Mouse (Mus musculus) kidney, adult 8-10 months (tissue): ENCODE measurements around the gene Cldn14.
"Not testable (repeated sequence)": the region's sequence is repeated elsewhere in the genome, so short reads cannot be mapped to it uniquely, and the experiment has no call there.

Experiments
- DNase-seq, 2 experiments: peaks; one replicate each; pipeline ENCODE4 v3.0.0; 2022

The Cldn14 gene

GRCm38 (mm10) chr16:94006706-94007665 lies 1.7 kb downstream of the Cldn14 start:
- no peak for DNase-seq

GRCm38 (mm10) chr16:94003478-94003877 lies 5.2 kb downstream of the Cldn14 start:
- DNase-seq: no peak

GRCm38 (mm10) chr16:94001366-94001765 lies 7.3 kb downstream of the Cldn14 start:
- no peak for DNase-seq

GRCm38 (mm10) chr16:93998895-93999294 lies 9.7 kb downstream of the Cldn14 start:
- DNase-seq: no peak

GRCm38 (mm10) chr16:93983576-93983975 lies 25.1 kb downstream of the Cldn14 start:
- no peak for DNase-seq

GRCm38 (mm10) chr16:93982341-93982740 lies 26.3 kb downstream of the Cldn14 start:
- no peak for DNase-seq

- DNase-seq: no peak
Measured at GRCm38 (mm10) chr16:93981190-93981841, 27.3 kb downstream of the Cldn14 start.

- not testable (repeated sequence) for DNase-seq
Measured at GRCm38 (mm10) chr16:93980338-93980737, 28.3 kb downstream of the Cldn14 start.

- no peak for DNase-seq
Measured at GRCm38 (mm10) chr16:93979316-93979715, 29.3 kb downstream of the Cldn14 start.

- DNase-seq: no peak
Measured at GRCm38 (mm10) chr16:93977587-93977986, 31.1 kb downstream of the Cldn14 start.

- DNase-seq: peak in 1 of 2 experiments; percentile 37
Measured at GRCm38 (mm10) chr16:93976907-93977306, 31.7 kb downstream of the Cldn14 start.

- DNase-seq: no peak
Measured at GRCm38 (mm10) chr16:93975430-93975829, 33.2 kb downstream of the Cldn14 start.

- no peak for DNase-seq
Measured at GRCm38 (mm10) chr16:93974278-93974677, 34.4 kb downstream of the Cldn14 start.

- no peak for DNase-seq
Measured at GRCm38 (mm10) chr16:93973554-93973953, 35.1 kb downstream of the Cldn14 start.

- no peak for DNase-seq
Measured at GRCm38 (mm10) chr16:93973123-93973522, 35.5 kb downstream of the Cldn14 start.

GRCm38 (mm10) chr16:93971046-93971445 lies 37.6 kb downstream of the Cldn14 start:
- no peak for DNase-seq

- DNase-seq: no peak
Measured at GRCm38 (mm10) chr16:93967893-93968292, 40.7 kb downstream of the Cldn14 start.

- peak in 1 of 2 experiments; percentile 6 for DNase-seq
Measured at GRCm38 (mm10) chr16:93962283-93962682, 46.4 kb downstream of the Cldn14 start.

GRCm38 (mm10) chr16:93961099-93961646 lies 47.5 kb downstream of the Cldn14 start:
- DNase-seq: no peak

GRCm38 (mm10) chr16:93960495-93960894 lies 48.1 kb downstream of the Cldn14 start:
- no peak for DNase-seq

GRCm38 (mm10) chr16:93957402-93957801 lies 51.2 kb downstream of the Cldn14 start:
- DNase-seq: no peak

- DNase-seq: no peak
Measured at GRCm38 (mm10) chr16:93956986-93957385, 51.7 kb downstream of the Cldn14 start.

- no peak for DNase-seq
Measured at GRCm38 (mm10) chr16:93947396-93947795, 61.2 kb downstream of the Cldn14 start.

- DNase-seq: no peak
Measured at GRCm38 (mm10) chr16:93944301-93944700, 64.3 kb downstream of the Cldn14 start.
